Mouse (Mus musculus) adrenal gland, postnatal 25 days (tissue): Measurements from ENCODE around the gene Elane. TPM values are rescaled to one million over a fixed set of nuclear protein-coding genes. Genes with fewer than 3 reads are reported as not detected.
"Not testable (repeated sequence)": the region's sequence is repeated elsewhere in the genome, so short reads cannot be mapped to it uniquely, and the experiment has no call there.

Source experiments
- DNase-seq: peaks from one replicate; pipeline ENCODE4 v3.0.0; 2021; ENCODE audit warnings: mixed read lengths
- total RNA-seq: library from RNA; stranded (reverse); gene quantifications from 2 replicates; pipeline ENCODE4 v1.2.3, GENCODE M21; 2021

The Elane gene
- total RNA-seq, 1 experiment from 2014 or later: not detected

DNA sequence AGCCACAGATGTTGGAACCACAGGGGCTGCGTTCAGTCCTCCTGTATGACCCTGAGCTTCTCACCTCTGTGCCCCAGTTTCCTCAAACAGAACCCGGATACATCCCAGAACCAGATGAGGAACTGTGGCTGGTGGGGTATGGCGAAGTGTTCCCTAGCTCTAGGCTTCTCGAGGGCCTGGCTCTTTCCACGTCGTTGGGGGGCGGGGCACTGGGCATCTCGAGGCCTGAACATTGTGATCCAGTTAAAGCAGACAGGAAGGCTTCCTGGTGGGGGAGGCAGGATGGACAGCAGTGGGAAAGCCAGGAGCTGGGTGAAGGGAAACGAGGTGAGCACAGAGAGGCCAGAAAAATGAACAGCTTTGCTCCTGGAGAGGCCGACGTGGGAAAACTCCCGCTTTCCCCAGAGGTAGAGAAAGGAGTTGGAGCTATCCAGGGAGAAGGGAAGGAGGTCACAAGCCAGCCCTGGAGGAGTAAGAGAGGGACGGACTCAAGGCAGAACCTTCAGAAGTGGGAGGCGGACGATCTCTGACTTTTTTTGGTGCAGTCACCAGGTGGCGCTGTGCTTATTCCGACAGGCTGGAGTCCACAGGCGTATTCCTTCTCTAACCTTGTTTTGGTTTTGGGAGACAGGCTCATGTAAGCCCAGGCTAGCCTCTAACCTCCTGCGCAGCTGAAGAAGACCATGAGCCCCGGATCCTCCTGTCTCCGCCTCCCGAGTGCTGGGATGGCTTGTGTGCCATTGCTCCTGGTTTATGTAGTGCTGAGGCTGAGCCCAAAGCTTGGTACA lies 2.6 kb upstream of the Elane start:
- DNase-seq: peak; percentile 83

- DNase-seq: peak; percentile 85
Observed at GRCm38 (mm10) chr10:79884446-79884845, 1.6 kb upstream of the Elane start.

- not testable (repeated sequence) for DNase-seq
Observed at GRCm38 (mm10) chr10:79884938-79885337, 1.1 kb upstream of the Elane start.

DNA sequence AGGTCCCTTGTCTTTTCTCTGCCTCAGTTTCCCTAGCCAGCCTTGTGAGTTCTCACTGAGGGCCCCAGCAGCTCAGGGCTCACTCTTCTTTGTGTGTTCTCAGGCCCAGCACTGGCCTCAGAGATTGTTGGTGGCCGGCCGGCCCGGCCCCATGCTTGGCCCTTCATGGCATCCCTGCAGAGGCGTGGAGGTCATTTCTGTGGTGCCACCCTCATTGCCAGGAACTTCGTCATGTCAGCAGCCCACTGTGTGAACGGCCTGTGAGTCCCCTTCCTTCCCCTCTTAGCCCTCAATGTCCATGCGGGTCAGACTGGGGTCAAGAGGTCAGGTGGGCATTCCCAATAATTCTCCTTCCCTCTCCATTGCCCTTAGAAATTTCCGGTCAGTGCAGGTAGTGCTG lies 564 bp downstream of the Elane start:
- no peak for DNase-seq

DNA sequence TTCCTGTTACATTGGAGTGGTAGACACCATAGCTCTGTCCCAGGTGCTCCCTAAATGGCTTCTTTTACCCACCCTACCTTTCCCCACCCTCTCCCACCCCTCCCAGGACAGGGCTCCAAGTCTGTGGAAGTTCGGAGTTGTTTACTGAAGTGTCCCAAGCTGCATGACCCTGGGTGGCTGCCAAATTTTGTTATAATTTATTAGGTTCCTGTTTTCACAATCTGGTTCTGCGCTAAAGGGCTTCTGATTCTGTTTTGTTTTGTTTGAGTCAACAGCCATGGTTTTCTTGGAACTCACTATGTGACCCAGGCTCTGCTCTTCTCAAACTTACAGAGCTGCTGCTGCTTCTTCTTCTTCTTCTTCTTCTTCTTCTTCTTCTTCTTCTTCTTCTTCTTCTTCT lies 3.3 kb downstream of the Elane start:
- no peak for DNase-seq

DNA sequence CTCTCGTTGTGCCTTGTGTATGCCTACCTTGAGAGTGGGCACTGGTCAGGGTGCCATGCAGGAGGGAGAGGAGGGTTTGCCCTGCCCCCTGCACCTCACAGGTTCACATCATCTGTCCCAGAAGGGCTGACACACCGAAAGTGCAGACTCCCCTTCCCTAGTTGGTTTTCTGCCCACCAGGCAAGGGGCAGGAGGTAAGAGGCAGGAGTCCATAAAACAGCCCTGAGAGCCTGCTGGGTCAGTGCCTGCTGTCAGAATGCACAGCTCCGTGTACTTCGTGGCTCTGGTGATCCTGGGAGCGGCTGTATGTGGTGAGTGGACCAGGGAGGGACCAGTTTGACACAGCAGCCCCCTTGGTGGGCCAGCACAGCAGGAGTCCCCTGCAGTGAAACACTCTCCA lies 4.6 kb downstream of the Elane start, which contains the start of gene Cfd:
Cfd (plus strand) TSS at position 184 of the 400 bp plus-strand sequence.
- no peak for DNase-seq

GRCm38 (mm10) chr10:79892451-79893118 lies 6.5 kb downstream of the Elane start:
- DNase-seq: peak; percentile 82

GRCm38 (mm10) chr10:79896306-79896705 lies 10.3 kb downstream of the Elane start:
- DNase-seq: no peak

GRCm38 (mm10) chr10:79896814-79897213 lies 10.8 kb downstream of the Elane start:
- DNase-seq: no peak

DNA sequence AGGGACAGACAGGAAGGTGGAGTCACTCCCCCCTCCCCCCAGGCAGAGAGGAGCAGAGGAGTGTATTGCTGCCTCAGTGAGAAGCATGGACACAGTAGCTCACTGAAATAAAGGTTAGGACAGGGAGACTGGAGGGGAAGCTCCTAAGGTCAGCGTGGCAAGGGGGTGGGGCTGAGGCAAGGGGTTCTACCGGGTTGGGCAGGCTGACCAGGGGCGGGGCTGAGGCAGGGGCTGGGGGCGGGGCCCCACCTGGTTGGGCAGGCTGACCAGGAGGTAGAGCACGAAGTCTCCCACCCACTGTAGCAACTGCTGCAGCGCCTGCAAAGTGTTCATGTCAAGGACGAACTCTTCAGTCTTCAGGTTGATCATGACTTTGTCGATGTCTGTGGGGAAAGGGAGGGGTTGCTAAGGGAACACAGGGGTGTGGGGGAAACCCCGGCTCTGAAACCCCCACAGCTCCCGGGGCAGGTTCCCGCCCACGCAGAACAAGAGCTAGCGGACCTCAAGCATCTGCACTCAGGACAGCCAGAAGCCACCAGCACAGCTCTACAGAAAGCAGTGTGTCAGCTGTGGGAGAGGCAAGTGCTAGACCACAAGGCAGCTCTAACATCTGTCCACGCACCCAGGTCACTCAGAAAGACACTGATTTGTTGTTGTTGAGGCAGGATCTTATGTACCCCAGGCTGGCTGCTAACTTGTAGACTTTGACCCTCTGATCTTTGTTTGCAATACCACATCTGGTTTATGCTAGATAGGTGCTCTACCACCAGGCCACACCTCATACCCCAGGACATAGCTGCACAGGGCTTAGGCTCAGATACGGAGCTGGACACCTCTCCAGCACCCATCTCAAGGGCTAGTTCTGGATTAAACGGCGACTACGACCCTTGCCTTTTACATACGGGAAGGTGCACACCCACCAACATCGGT lies 11.5 kb downstream of the Elane start:
- DNase-seq: no peak

- DNase-seq: no peak
Observed at GRCm38 (mm10) chr10:79900951-79901410, 14.9 kb downstream of the Elane start.

GRCm38 (mm10) chr10:79906712-79907111 lies 20.7 kb downstream of the Elane start:
- no peak for DNase-seq

DNA sequence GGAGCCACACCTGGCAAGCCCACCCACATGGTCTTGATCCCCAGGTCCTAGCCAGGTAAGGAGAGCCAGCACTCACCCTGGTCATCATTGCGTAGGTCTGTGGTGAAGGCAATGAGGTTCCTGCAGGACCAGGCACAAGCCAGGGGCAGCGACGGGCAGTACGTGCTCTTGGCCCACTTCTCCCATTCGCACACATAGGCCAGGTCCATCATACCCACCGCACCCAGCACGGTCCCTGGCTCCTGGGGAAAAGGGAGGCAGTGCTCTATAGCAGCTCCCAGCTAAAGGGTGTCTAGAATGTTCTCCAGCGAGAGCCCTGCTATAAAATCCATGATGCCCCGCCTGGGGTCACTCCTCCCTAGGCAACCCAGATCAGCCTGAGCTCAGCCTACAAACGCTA lies 21.4 kb downstream of the Elane start:
- DNase-seq: no peak

DNA sequence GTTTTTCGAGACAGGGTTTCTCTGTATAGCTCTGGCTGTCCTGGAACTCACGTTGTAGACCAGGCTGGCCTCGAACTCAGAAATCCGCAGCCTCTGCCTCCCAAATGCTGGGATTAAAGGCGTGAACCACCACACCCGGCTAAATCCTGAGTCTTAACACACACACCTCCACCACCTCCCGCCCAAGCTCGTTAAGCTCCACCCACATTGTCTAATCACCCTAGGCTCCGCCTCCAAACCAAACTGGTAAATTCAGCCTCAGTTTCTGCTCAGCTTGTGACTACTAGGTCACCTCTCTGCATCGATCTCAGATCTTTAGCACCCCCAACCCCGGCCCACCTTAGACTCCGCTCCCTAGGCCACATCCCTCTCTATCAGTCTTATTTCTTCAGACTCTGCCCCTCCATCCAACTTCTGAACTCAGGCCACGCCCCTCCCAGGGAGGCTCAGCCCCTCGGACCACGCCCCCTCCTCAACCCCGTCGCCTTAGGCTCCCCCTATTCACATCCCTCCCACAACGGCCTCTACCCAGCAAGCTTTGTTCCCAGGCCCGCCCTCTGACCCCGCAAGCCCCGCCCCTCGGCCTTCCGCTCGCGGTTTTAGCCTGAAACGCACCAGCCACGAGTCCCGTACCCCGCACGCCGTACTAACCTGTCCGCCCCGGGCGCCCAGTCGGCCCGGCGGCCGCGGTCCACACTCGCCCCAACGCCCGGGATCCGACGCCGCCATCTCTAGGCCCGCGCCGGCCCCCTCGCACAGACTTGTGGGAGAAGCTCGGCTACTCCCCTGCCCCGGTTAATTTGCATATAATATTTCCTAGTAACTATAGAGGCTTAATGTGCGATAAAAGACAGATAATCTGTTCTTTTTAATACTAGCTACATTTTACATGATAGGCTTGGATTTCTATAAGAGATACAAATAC lies 22.4 kb downstream of the Elane start, which contains the start of gene Med16:
Med16 (minus strand) TSS at position 757 of the 925 bp plus-strand sequence.
- peak; percentile 94 for DNase-seq

GRCm38 (mm10) chr10:79909092-79909922 lies 23.3 kb downstream of the Elane start:
- DNase-seq: no peak

DNA sequence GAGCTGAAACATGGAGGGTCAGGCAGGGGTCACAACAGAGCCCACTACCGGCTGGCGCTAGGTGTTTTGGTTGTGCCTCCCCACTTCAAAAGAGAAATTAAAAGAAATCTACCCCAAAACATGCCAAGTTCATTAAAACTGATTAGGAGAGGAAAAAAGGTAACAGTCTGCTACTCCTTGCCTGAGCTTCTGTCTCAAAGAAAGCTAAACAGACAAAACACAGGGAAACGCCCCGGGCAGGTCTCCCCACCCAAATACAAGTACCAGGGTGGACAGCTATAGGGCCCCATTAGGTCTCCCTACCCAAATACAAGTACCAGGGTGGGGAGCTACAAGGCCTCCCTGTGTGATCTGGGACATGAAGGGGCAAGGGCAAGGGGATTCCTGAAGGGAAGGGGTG lies 24.5 kb downstream of the Elane start, which contains the start of gene Gm26602:
Gm26602 (plus strand) TSS at position 301 of the 400 bp plus-strand sequence.
- no peak for DNase-seq

GRCm38 (mm10) chr10:79912412-79912811 lies 26.4 kb downstream of the Elane start:
- DNase-seq: no peak

DNA sequence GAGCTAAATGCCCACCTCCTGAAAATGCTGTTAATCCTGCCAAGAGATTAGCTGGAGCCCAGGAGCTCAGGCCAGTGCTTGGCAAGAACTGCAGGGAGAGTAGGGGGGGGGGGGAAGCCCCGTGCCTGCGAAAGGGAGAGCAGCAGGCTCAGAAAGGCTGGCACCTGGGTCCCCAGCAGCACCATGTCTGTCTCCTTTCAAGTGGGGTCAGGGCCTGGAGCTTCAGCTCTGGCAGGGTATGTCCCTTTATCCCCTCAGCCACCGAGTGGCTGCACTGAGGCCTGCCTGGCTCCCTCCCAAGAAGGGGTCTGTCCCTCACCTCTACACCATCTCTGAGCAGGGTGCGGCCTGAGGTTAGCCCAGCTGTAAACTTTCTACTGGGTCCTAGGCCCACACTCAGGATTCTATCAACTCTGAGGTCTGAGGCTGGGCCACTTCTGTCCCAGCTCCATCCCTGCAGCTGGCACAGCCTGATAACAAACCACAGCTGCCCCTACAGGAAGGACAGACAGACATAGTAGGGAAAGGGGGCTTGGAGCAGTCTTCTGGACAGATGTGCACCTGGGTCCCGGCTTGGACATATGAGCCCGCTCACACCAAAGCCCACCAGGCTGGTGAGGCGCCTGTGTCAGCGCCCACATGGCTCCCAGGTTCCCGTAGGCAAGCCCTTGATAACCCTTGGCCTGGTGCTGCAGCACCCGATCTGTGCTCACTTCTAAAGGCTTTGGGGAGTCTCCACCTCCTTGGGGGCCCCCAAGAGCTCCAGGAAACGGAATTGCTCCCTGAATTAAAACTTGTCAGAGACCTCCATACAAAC lies 28.3 kb downstream of the Elane start:
- DNase-seq: no peak

DNA sequence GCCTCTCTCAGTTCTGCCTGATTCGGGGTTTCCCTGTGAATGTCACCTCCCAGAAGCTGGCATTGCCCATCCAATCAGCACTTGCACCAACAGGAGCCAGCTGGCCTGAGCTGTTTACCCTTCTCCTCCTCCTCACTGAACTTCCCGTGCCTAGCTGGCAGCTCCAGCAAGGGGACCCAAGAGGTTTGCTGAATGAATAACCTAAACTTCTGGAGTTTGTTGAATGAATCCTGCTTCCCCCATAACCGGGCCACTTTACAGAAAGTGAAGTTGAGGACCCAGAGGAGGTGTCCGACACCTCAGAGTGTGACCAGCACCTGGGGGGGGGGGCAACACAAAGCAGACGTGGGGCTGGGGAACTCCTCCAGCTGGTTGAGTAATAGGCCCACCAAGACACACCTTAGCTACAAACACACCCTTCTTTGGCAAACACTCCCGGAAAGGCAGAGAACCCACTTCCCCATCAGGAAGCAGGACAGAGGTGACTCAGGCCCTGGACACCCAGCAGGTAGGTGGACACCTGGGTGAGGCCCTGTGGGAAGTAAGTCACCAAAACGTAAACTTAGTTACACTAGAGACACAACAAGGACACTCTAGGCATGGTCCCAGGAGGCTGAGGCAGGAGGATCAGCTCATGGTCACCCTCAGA lies 29.0 kb downstream of the Elane start:
- no peak for DNase-seq
